Mouse (Mus musculus): ENCODE data around the gene Capn9. TPM values are rescaled to one million over a fixed set of nuclear protein-coding genes. Genes with fewer than 3 reads are reported as not detected.

The Capn9 gene
- polyA plus RNA-seq, 1 experiment = not detected

GRCm38 (mm10) chr8:124551011-124551661, 24.8 kb upstream of the Capn9 start:
- no peaks in the 10 kb centered on the region for H3K4me1 ChIP-seq (ENCODE audit: control insufficient read depth, insufficient read depth, low read length)
- no peaks in the 10 kb centered on the region for H3K27me3 ChIP-seq (replicated peaks; ENCODE audit: control insufficient read depth, insufficient read depth, low read length)
- H3K36me3 ChIP-seq (ENCODE audit: control insufficient read depth, insufficient read depth, low read length) = no peaks in the 10 kb centered on the region; the same call in 1 of the 2 replicates
- H3K27ac ChIP-seq (ENCODE audit: insufficient read depth, low read depth, low read length) = no peak overlapping the region
- DNase-seq = no peak
- no peak overlapping the region for H3K4me3 ChIP-seq (ENCODE audit: insufficient read depth, low read depth, low read length)
- 92% methylated on average over 15 of the region's 15 CpGs for WGBS
- TF ChIP-seq CTCF (conservative IDR thresholded peaks at IDR 0.05; ENCODE audit: insufficient read depth, insufficient read length, low read depth, low read length) = no peak
- TF ChIP-seq POLR2A (IDR thresholded peaks at IDR 0.05; ENCODE audit: low read depth, low read length) = no peak

GRCm38 (mm10) chr8:124555113-124555750, 20.7 kb upstream of the Capn9 start:
- H3K27ac ChIP-seq (ENCODE audit: insufficient read depth, low read depth, low read length) = no peak overlapping the region
- DNase-seq = no peak
- no peaks in the 10 kb centered on the region for H3K36me3 ChIP-seq (ENCODE audit: control insufficient read depth, insufficient read depth, low read length)
- 85% methylated on average over 7 of the region's 7 CpGs for WGBS
- TF ChIP-seq CTCF (conservative IDR thresholded peaks at IDR 0.05; ENCODE audit: insufficient read depth, insufficient read length, low read depth, low read length) = no peak
- TF ChIP-seq POLR2A (IDR thresholded peaks at IDR 0.05; ENCODE audit: low read depth, low read length) = no peak
- no peak overlapping the region for H3K4me3 ChIP-seq (ENCODE audit: insufficient read depth, low read depth, low read length)
- H3K4me1 ChIP-seq (ENCODE audit: control insufficient read depth, insufficient read depth, low read length) = no peaks in the 10 kb centered on the region
- no peaks in the 10 kb centered on the region for H3K27me3 ChIP-seq (replicated peaks; ENCODE audit: control insufficient read depth, insufficient read depth, low read length)

GRCm38 (mm10) chr8:124556164-124556563, 19.7 kb upstream of the Capn9 start:
- Histone ChIP-seq H3K36me3 (ENCODE audit: control insufficient read depth, insufficient read depth, low read length) (no peaks in the 10 kb centered on the region), H3K27ac (ENCODE audit: insufficient read depth, low read depth, low read length) (no peak overlapping the region), H3K4me1 (ENCODE audit: control insufficient read depth, insufficient read depth, low read length) (no peaks in the 10 kb centered on the region), H3K4me3 (ENCODE audit: insufficient read depth, low read depth, low read length) (no peak overlapping the region), H3K27me3 (replicated peaks; ENCODE audit: control insufficient read depth, insufficient read depth, low read length) (no peaks in the 10 kb centered on the region)
- 86% methylated on average over 7 of the region's 7 CpGs for WGBS
- DNase-seq = no peak
- TF ChIP-seq POLR2A (IDR thresholded peaks at IDR 0.05; ENCODE audit: low read depth, low read length) (no peak), CTCF (conservative IDR thresholded peaks at IDR 0.05; ENCODE audit: insufficient read depth, insufficient read length, low read depth, low read length) (no peak)

- WGBS = 84% methylated on average over 13 of the region's 13 CpGs
- no peak overlapping the region for H3K27ac ChIP-seq (ENCODE audit: insufficient read depth, low read depth, low read length)
These were observed 19.3 kb upstream of the Capn9 start for GRCm38 (mm10) chr8:124556658-124557057.

GRCm38 (mm10) chr8:124557476-124557875, 18.4 kb upstream of the Capn9 start:
- H3K4me1 ChIP-seq (ENCODE audit: control insufficient read depth, insufficient read depth, low read length) = no peaks in the 10 kb centered on the region
- H3K4me3 ChIP-seq (ENCODE audit: insufficient read depth, low read depth, low read length) = no peak overlapping the region
- TF ChIP-seq POLR2A (IDR thresholded peaks at IDR 0.05; ENCODE audit: low read depth, low read length) = no peak
- TF ChIP-seq CTCF (conservative IDR thresholded peaks at IDR 0.05; ENCODE audit: insufficient read depth, insufficient read length, low read depth, low read length) = no peak
- H3K27me3 ChIP-seq (replicated peaks; ENCODE audit: control insufficient read depth, insufficient read depth, low read length) = no peaks in the 10 kb centered on the region
- DNase-seq = no peak
- 65% methylated on average over 5 of the region's 5 CpGs for WGBS
- H3K36me3 ChIP-seq (ENCODE audit: control insufficient read depth, insufficient read depth, low read length) = no peaks in the 10 kb centered on the region
- H3K27ac ChIP-seq (ENCODE audit: insufficient read depth, low read depth, low read length) = no peak overlapping the region

More at GRCm38 (mm10) chr8:124556658-124557057, 19.3 kb upstream of the Capn9 start:
- Histone ChIP-seq H3K4me3 (ENCODE audit: insufficient read depth, low read depth, low read length) (no peak overlapping the region), H3K4me1 (ENCODE audit: control insufficient read depth, insufficient read depth, low read length) (no peaks in the 10 kb centered on the region), H3K27me3 (replicated peaks; ENCODE audit: control insufficient read depth, insufficient read depth, low read length) (no peaks in the 10 kb centered on the region), H3K36me3 (ENCODE audit: control insufficient read depth, insufficient read depth, low read length) (no peaks in the 10 kb centered on the region)
- DNase-seq = no peak
- TF ChIP-seq POLR2A (IDR thresholded peaks at IDR 0.05; ENCODE audit: low read depth, low read length) = no peak
- no peak for TF ChIP-seq CTCF (conservative IDR thresholded peaks at IDR 0.05; ENCODE audit: insufficient read depth, insufficient read length, low read depth, low read length)

- Histone ChIP-seq H3K27me3 (replicated peaks; ENCODE audit: control insufficient read depth, insufficient read depth, low read length) (no peaks in the 10 kb centered on the region), H3K27ac (ENCODE audit: insufficient read depth, low read depth, low read length) (no peak overlapping the region; the same call in 1 of the 2 replicates), H3K4me3 (ENCODE audit: insufficient read depth, low read depth, low read length) (no peak overlapping the region), H3K36me3 (ENCODE audit: control insufficient read depth, insufficient read depth, low read length) (no peaks in the 10 kb centered on the region), H3K4me1 (ENCODE audit: control insufficient read depth, insufficient read depth, low read length) (peaks cover 13% of the 10 kb centered on the region; the same call in 1 of the 2 replicates)
- TF ChIP-seq POLR2A (IDR thresholded peaks at IDR 0.05; ENCODE audit: low read depth, low read length) = no peak
- TF ChIP-seq CTCF (conservative IDR thresholded peaks at IDR 0.05; ENCODE audit: insufficient read depth, insufficient read length, low read depth, low read length) = no peak
- WGBS = 58% methylated on average over 6 of the region's 6 CpGs
- peak; percentile 58 for DNase-seq
These were observed 8.8 kb upstream of the Capn9 start for GRCm38 (mm10) chr8:124567126-124567525.

- Histone ChIP-seq H3K4me1 (ENCODE audit: control insufficient read depth, insufficient read depth, low read length) (peaks cover 13% of the 10 kb centered on the region; the same call in 1 of the 2 replicates), H3K27ac (ENCODE audit: insufficient read depth, low read depth, low read length) (no peak overlapping the region; the same call in 1 of the 2 replicates), H3K27me3 (replicated peaks; ENCODE audit: control insufficient read depth, insufficient read depth, low read length) (no peaks in the 10 kb centered on the region), H3K4me3 (ENCODE audit: insufficient read depth, low read depth, low read length) (no peak overlapping the region), H3K36me3 (ENCODE audit: control insufficient read depth, insufficient read depth, low read length) (no peaks in the 10 kb centered on the region)
- no peak for TF ChIP-seq CTCF (conservative IDR thresholded peaks at IDR 0.05; ENCODE audit: insufficient read depth, insufficient read length, low read depth, low read length)
- no peak for TF ChIP-seq POLR2A (IDR thresholded peaks at IDR 0.05; ENCODE audit: low read depth, low read length)
- 83% methylated on average over 3 of the region's 3 CpGs for WGBS
- DNase-seq = no peak
These were observed 8.3 kb upstream of the Capn9 start for GRCm38 (mm10) chr8:124567584-124567983.

All from kidney, adult 2 months (tissue).